Comparison of ENCODE assay signal across 8 mouse cellular contexts in genomic region chr4:33057890-33058687, GRCm38 (mm10). TPM values are rescaled to one million over a fixed set of nuclear protein-coding genes. Genes with fewer than 3 reads are reported as not detected.
DNase-seq lines count a peak whose midpoint lies in the region; ATAC-seq and TF ChIP-seq lines count a peak whose summit lies in the region.

No protein-coding gene starts in this region.

- H3K9me3 ChIP-seq in kidney, postnatal 0 days (replicated peaks; ENCODE audit: low read length): no peaks in the 10 kb centered on the region
- H3K9me3 ChIP-seq in embryonic facial prominence, embryonic 12.5 days: no peaks in the 10 kb centered on the region
- no peaks in the 10 kb centered on the region for H3K9me3 ChIP-seq in heart, embryonic 16.5 days (replicated peaks; ENCODE audit: control insufficient read depth, low read length)
- no peaks in the 10 kb centered on the region for H3K9me3 ChIP-seq in midbrain, postnatal 0 days (ENCODE audit: low read length)
- no peaks in the 10 kb centered on the region for H3K9me3 ChIP-seq in liver, postnatal 0 days (ENCODE audit: low read length)

- no peak overlapping the region for H3K4me2 ChIP-seq in kidney, postnatal 0 days (ENCODE audit: low read length)
- H3K4me2 ChIP-seq in embryonic facial prominence, embryonic 12.5 days (replicated peaks): no peak overlapping the region
- H3K4me2 ChIP-seq in heart, embryonic 16.5 days (ENCODE audit: low read depth, low read length): no peak overlapping the region
- no peak overlapping the region for H3K4me2 ChIP-seq in midbrain, postnatal 0 days (ENCODE audit: low read depth, low read length, poor library complexity, severe bottlenecking)
- H3K4me2 ChIP-seq in liver, postnatal 0 days (ENCODE audit: low read depth, low read length): no peak overlapping the region

- 0 out of 2 replicates have a peak, but pooled peaks cover 2% of the 10 kb centered on the region for H3K4me1 ChIP-seq in kidney, postnatal 0 days (replicated peaks; ENCODE audit: insufficient read depth, low read length)
- peaks cover 5% of the 10 kb centered on the region; the same call in 1 of the 2 replicates for H3K4me1 ChIP-seq in embryonic facial prominence, embryonic 12.5 days
- H3K4me1 ChIP-seq in heart, embryonic 16.5 days (ENCODE audit: control insufficient read depth, insufficient read depth, low read length): peaks cover 7% of the 10 kb centered on the region; the same call in 1 of the 2 replicates
- H3K4me1 ChIP-seq in midbrain, postnatal 0 days (ENCODE audit: insufficient read depth, low read length): no peaks in the 10 kb centered on the region
- no peaks in the 10 kb centered on the region for H3K4me1 ChIP-seq in liver, postnatal 0 days (ENCODE audit: insufficient read depth)

- TF ChIP-seq EP300 in liver, postnatal 0 days (IDR thresholded peaks at IDR 0.05; ENCODE audit: low read depth): no peak

- H3K9ac ChIP-seq in kidney, postnatal 0 days (ENCODE audit: low read depth, low read length): no peak overlapping the region
- no peak overlapping the region for H3K9ac ChIP-seq in embryonic facial prominence, embryonic 12.5 days
- no peak overlapping the region for H3K9ac ChIP-seq in heart, embryonic 16.5 days (ENCODE audit: low read length)
- no peak overlapping the region for H3K9ac ChIP-seq in midbrain, postnatal 0 days (replicated peaks; ENCODE audit: low read length, poor library complexity, severe bottlenecking)
- no peak overlapping the region for H3K9ac ChIP-seq in liver, postnatal 0 days (replicated peaks)

- no peak overlapping the region for H3K27ac ChIP-seq in kidney, postnatal 0 days
- H3K27ac ChIP-seq in embryonic facial prominence, embryonic 12.5 days: peak overlapping the region; percentile 3; the same call in 1 of the 2 replicates
- H3K27ac ChIP-seq in heart, embryonic 16.5 days (ENCODE audit: low read length): peak overlapping the region; percentile 69
- no peak overlapping the region for H3K27ac ChIP-seq in midbrain, postnatal 0 days (ENCODE audit: low read depth, low read length)
- no peak overlapping the region for H3K27ac ChIP-seq in liver, postnatal 0 days (ENCODE audit: low read depth)

- no peak overlapping the region for H3K4me3 ChIP-seq in kidney, postnatal 0 days (replicated peaks; ENCODE audit: low read depth, low read length)
- no peak overlapping the region for H3K4me3 ChIP-seq in embryonic facial prominence, embryonic 12.5 days
- H3K4me3 ChIP-seq in heart, embryonic 16.5 days (ENCODE audit: low read length): no peak overlapping the region
- H3K4me3 ChIP-seq in midbrain, postnatal 0 days (ENCODE audit: low read depth, low read length): no peak overlapping the region
- no peak overlapping the region for H3K4me3 ChIP-seq in liver, postnatal 0 days (ENCODE audit: low read depth, low read length)

- ATAC-seq in kidney, postnatal 0 days (replicated peaks; ENCODE audit: low FRiP score, low read depth): no peak
- 0 out of 2 replicates have a peak, but pooled peaks have one; percentile 28 for ATAC-seq in embryonic facial prominence, embryonic 12.5 days (ENCODE audit: insufficient number of reproducible peaks, insufficient read depth, low FRiP score, low TSS enrichment)
- ATAC-seq in heart, embryonic 16.5 days (replicated peaks; ENCODE audit: extremely low read depth, insufficient read depth, low FRiP score): peak; percentile 45; the same call in 1 of the 2 replicates
- no peak for ATAC-seq in midbrain, postnatal 0 days (ENCODE audit: low FRiP score)
- ATAC-seq in liver, postnatal 0 days: no peak

- peak; percentile 53 for DNase-seq in kidney, postnatal 0 days (ENCODE audit: low spot score)
- no peak for DNase-seq in kidney, adult 11 months
- peak; percentile 42 for DNase-seq in lung, postnatal 14 days
- no peak for DNase-seq in midbrain, postnatal 0 days (ENCODE audit: low spot score)
- no peak for DNase-seq in liver, postnatal 0 days
- DNase-seq in embryo, embryonic 9.5 days (ENCODE audit: extremely low spot score): no peak

- no peak for TF ChIP-seq CTCF in kidney, postnatal 0 days (IDR thresholded peaks at IDR 0.05; ENCODE audit: low read depth)
- no peak for TF ChIP-seq CTCF in midbrain, postnatal 0 days (IDR thresholded peaks at IDR 0.05)
- TF ChIP-seq CTCF in liver, postnatal 0 days (IDR thresholded peaks at IDR 0.05; ENCODE audit: low read depth): no peak

- WGBS in kidney, postnatal 0 days: 46% methylated on average over 11 of the region's 11 CpGs
- whole genome bisulfite sequencing in embryonic facial prominence, embryonic 12.5 days: 49% methylated on average over 11 of the region's 11 CpGs
- WGBS in heart, embryonic 16.5 days: 56% methylated on average over 11 of the region's 11 CpGs
- WGBS in midbrain, postnatal 0 days: 87% methylated on average over 11 of the region's 11 CpGs
- 79% methylated on average over 11 of the region's 11 CpGs for WGBS in liver, postnatal 0 days (ENCODE audit: insufficient replicate concordance)

- H3K36me3 ChIP-seq in kidney, postnatal 0 days (ENCODE audit: insufficient read depth, low read length): no peaks in the 10 kb centered on the region
- H3K36me3 ChIP-seq in embryonic facial prominence, embryonic 12.5 days: no peaks in the 10 kb centered on the region
- no peaks in the 10 kb centered on the region for H3K36me3 ChIP-seq in heart, embryonic 16.5 days (ENCODE audit: control insufficient read depth, insufficient read depth)
- peaks cover 6% of the 10 kb centered on the region; the same call in 1 of the 2 replicates for H3K36me3 ChIP-seq in midbrain, postnatal 0 days (ENCODE audit: insufficient read depth, low read length)
- no peaks in the 10 kb centered on the region for H3K36me3 ChIP-seq in liver, postnatal 0 days (replicated peaks; ENCODE audit: insufficient read depth, low read length)

- no peaks in the 10 kb centered on the region for H3K27me3 ChIP-seq in kidney, postnatal 0 days (ENCODE audit: insufficient read depth, low read length)
- no peaks in the 10 kb centered on the region for H3K27me3 ChIP-seq in embryonic facial prominence, embryonic 12.5 days
- no peaks in the 10 kb centered on the region for H3K27me3 ChIP-seq in heart, embryonic 16.5 days (ENCODE audit: control insufficient read depth, insufficient read depth, low read length)
- no peaks in the 10 kb centered on the region for H3K27me3 ChIP-seq in midbrain, postnatal 0 days (ENCODE audit: insufficient read depth, low read length)
- H3K27me3 ChIP-seq in liver, postnatal 0 days (ENCODE audit: insufficient read depth, low read length): no peaks in the 10 kb centered on the region

RNA-seq across cellular contexts. Expression of gene Gabrr2, which starts 4.7 kb away (rescaled TPM):
- polyA plus RNA-seq in kidney, postnatal 0 days (2015; fragmentation: Nextera tagmentation; extraction: Ambion mirVana): 0.20 TPM in 1 of 2 replicates, not detected in the other
- 0.29 and 0.38 TPM in 2 replicates for polyA plus RNA-seq in embryonic facial prominence, embryonic 12.5 days (2016; fragmentation: Nextera tagmentation; extraction: Ambion mirVana)
- 0.17 and 0.69 TPM in 2 replicates for polyA plus RNA-seq in heart, embryonic 16.5 days (2015; fragmentation: Nextera tagmentation; extraction: Ambion mirVana)
- not detected in 2 replicates for total RNA-seq in midbrain, postnatal 0 days (2014; rRNA removed)
- polyA plus RNA-seq in midbrain, postnatal 0 days (2015; fragmentation: Nextera tagmentation; extraction: Ambion mirVana): 0.15 and 0.48 TPM in 2 replicates
- 0.06 TPM in 1 of 2 replicates, not detected in the other for polyA plus RNA-seq in liver, postnatal 0 days (2015; fragmentation: Nextera tagmentation; extraction: Ambion mirVana)

RNA-seq across cellular contexts. Expression of gene Ube2j1, which starts 26.9 kb away (rescaled TPM):
- 39.6 and 44.7 TPM in 2 replicates for polyA plus RNA-seq in kidney, postnatal 0 days (2015; fragmentation: Nextera tagmentation; extraction: Ambion mirVana)
- 36.2 and 39.7 TPM in 2 replicates for polyA plus RNA-seq in embryonic facial prominence, embryonic 12.5 days (2016; fragmentation: Nextera tagmentation; extraction: Ambion mirVana)
- polyA plus RNA-seq in heart, embryonic 16.5 days (2015; fragmentation: Nextera tagmentation; extraction: Ambion mirVana): 32.9 and 35.3 TPM in 2 replicates
- total RNA-seq in midbrain, postnatal 0 days (2014; rRNA removed): 119 and 126 TPM in 2 replicates
- 70.1 and 70.3 TPM in 2 replicates for polyA plus RNA-seq in midbrain, postnatal 0 days (2015; fragmentation: Nextera tagmentation; extraction: Ambion mirVana)
- 22.4 and 23.2 TPM in 2 replicates for polyA plus RNA-seq in liver, postnatal 0 days (2015; fragmentation: Nextera tagmentation; extraction: Ambion mirVana)

Comparison
In these comparisons a context has a peak if more than half of its experiments do, and no peak if none do; other contexts are left out.
1. DNase-seq: peak in kidney, postnatal 0 days (single experiment) and lung, postnatal 14 days (single experiment); none in kidney, adult 11 months (single experiment), midbrain, postnatal 0 days (single experiment), liver, postnatal 0 days (single experiment) and embryo, embryonic 9.5 days (single experiment).
2. ATAC-seq: peak in embryonic facial prominence, embryonic 12.5 days (single experiment) and heart, embryonic 16.5 days (single experiment); none in kidney, postnatal 0 days (single experiment), midbrain, postnatal 0 days (single experiment) and liver, postnatal 0 days (single experiment).
3. H3K27ac ChIP-seq: peak in embryonic facial prominence, embryonic 12.5 days (single experiment) and heart, embryonic 16.5 days (single experiment); none in kidney, postnatal 0 days (single experiment), midbrain, postnatal 0 days (single experiment) and liver, postnatal 0 days (single experiment).